Mouse (Mus musculus) stomach, embryonic 14.5 days (tissue): ENCODE data around the gene Hcn4. TPM values are rescaled to one million over a fixed set of nuclear protein-coding genes. Genes with fewer than 3 reads are reported as not detected.

Experiments
- ATAC-seq: fragments of 200-750 bp; cut with Nextera tagmentation; 2 replicates; pipeline ENCODE4 v1.8.0; 2017; ENCODE audit warnings: low read depth, moderate TSS enrichment; ENCODE audit not compliant: insufficient number of reproducible peaks, insufficient read depth, low FRiP score
- H3K27ac ChIP-seq: fragments of 300-500 bp; sonication (generic); 2 replicates; pipeline ENCODE4 v1.5.1; 2014; ENCODE audit warnings: mild to moderate bottlenecking, low read length, moderate library complexity, mixed read lengths
- H3K27me3 ChIP-seq: fragments of 300-500 bp; sonication (generic); 2 replicates; pipeline ENCODE4 v1.6.1; 2014; ENCODE audit warnings: low read length, control low read depth, mixed read lengths; ENCODE audit not compliant: control insufficient read depth, insufficient read depth
- H3K36me3 ChIP-seq: fragments of 300-500 bp; sonication (generic); 2 replicates; pipeline ENCODE4 v1.6.1; 2014; ENCODE audit warnings: mild to moderate bottlenecking, control low read depth, low read length, moderate library complexity, mixed read lengths; ENCODE audit not compliant: control insufficient read depth, insufficient read depth
- H3K4me1 ChIP-seq: fragments of 300-500 bp; sonication (generic); 2 replicates; pipeline ENCODE4 v1.6.1; 2014; ENCODE audit warnings: low read length, control low read depth, mixed read lengths; ENCODE audit not compliant: control insufficient read depth, insufficient read depth
- H3K4me2 ChIP-seq: fragments of 300-500 bp; sonication (generic); replicated peaks from 2 replicates; pipeline ENCODE4 v1.6.1; 2014; ENCODE audit warnings: low read depth, low read length, control low read depth
- H3K4me3 ChIP-seq: fragments of 300-500 bp; sonication (generic); 2 replicates; pipeline ENCODE4 v1.5.1; 2014; ENCODE audit warnings: low read depth, low read length, control low read depth
- H3K9ac ChIP-seq: fragments of 300-500 bp; sonication (generic); replicated peaks from 2 replicates; pipeline ENCODE4 v1.6.1; 2014; ENCODE audit warnings: low read depth, mild to moderate bottlenecking, control low read depth, low read length, moderate library complexity, mixed read lengths
- H3K9me3 ChIP-seq: fragments of 300-500 bp; sonication (generic); 2 replicates; pipeline ENCODE4 v1.6.1; 2016; ENCODE audit warnings: low read depth, low read length, control low read depth; ENCODE audit not compliant: control insufficient read depth
- WGBS: fragments of 180-500 bp; shearing (Covaris S2); extraction: QIAGEN DNeasy Blood & Tissue Kit; methylation state at CpG from one replicate; pipeline ENCODE4 v1.1.7; 2014; 5-methylcytosine and 5-hydroxymethylcytosine counted together
- polyA plus RNA-seq: library from polyadenylated mRNA; unstranded; fragments of >200 nt; fragmentation: Nextera tagmentation; extraction: Ambion mirVana; gene quantifications from 2 replicates; pipeline ENCODE4 v1.2.1, GENCODE M21; 2014

The Hcn4 gene
- 0.34 and 0.51 TPM in 2 replicates for polyA plus RNA-seq

- Histone ChIP-seq H3K27ac (peak within 1 kb of the TSS; percentile 33; the same call in 1 of the 2 replicates), H3K9me3 (no peaks in the 10 kb centered on the region), H3K4me3 (peak within 1 kb of the TSS; percentile 69), H3K9ac (peak within 1 kb of the TSS; percentile 45), H3K4me2 (peak within 1 kb of the TSS; percentile 99), H3K4me1 (0 out of 2 replicates have a peak, but pooled peaks cover 6% of the 10 kb centered on the region), H3K36me3 (no peaks in the 10 kb centered on the region), H3K27me3 (peaks cover 5% of the 10 kb centered on the region; the same call in 1 of the 2 replicates)
- peak; percentile 16; the same call in 1 of the 2 replicates for ATAC-seq
- WGBS, result under 1% methylated on average over 81 of the region's 95 CpGs
Observed at GRCm38 (mm10) chr9:58823139-58823917, at the start of gene Hcn4. Gene Hcn4 (plus strand): TSS chr9:58823412.

- H3K9ac ChIP-seq, result no peak overlapping the region
- no peak overlapping the region for H3K27ac ChIP-seq
- no peaks in the 10 kb centered on the region for H3K4me1 ChIP-seq
- ATAC-seq, result no peak
- H3K27me3 ChIP-seq, result no peaks in the 10 kb centered on the region
- WGBS, result 60% methylated on average over 3 of the region's 3 CpGs
- no peak overlapping the region for H3K4me2 ChIP-seq
- no peaks in the 10 kb centered on the region for H3K36me3 ChIP-seq
- no peaks in the 10 kb centered on the region for H3K9me3 ChIP-seq
- H3K4me3 ChIP-seq, result no peak overlapping the region
Observed at GRCm38 (mm10) chr9:58774761-58775160, 48.5 kb upstream of the Hcn4 start.

- H3K36me3 ChIP-seq, result no peaks in the 10 kb centered on the region
- H3K9ac ChIP-seq, result no peak overlapping the region
- no peak for ATAC-seq
- no peak overlapping the region for H3K4me3 ChIP-seq
- no peaks in the 10 kb centered on the region for H3K4me1 ChIP-seq
- H3K4me2 ChIP-seq, result no peak overlapping the region
- 11% methylated on average over 2 of the region's 2 CpGs for WGBS
- no peaks in the 10 kb centered on the region for H3K9me3 ChIP-seq
- H3K27me3 ChIP-seq, result no peaks in the 10 kb centered on the region
- no peak overlapping the region for H3K27ac ChIP-seq
Observed at GRCm38 (mm10) chr9:58775363-58775762, 47.8 kb upstream of the Hcn4 start.

- no peaks in the 10 kb centered on the region for H3K4me1 ChIP-seq
- no peak overlapping the region for H3K4me3 ChIP-seq
- H3K27me3 ChIP-seq, result no peaks in the 10 kb centered on the region
- no peaks in the 10 kb centered on the region for H3K36me3 ChIP-seq
- no peaks in the 10 kb centered on the region for H3K9me3 ChIP-seq
- no peak for ATAC-seq
- WGBS, result 83% methylated on average over 3 of the region's 3 CpGs
- no peak overlapping the region for H3K27ac ChIP-seq
- no peak overlapping the region for H3K4me2 ChIP-seq
- H3K9ac ChIP-seq, result no peak overlapping the region
Observed at GRCm38 (mm10) chr9:58789476-58789875, 33.7 kb upstream of the Hcn4 start.

- no peaks in the 10 kb centered on the region for H3K9me3 ChIP-seq
- H3K36me3 ChIP-seq, result no peaks in the 10 kb centered on the region
- no peaks in the 10 kb centered on the region for H3K27me3 ChIP-seq
- no peak overlapping the region for H3K4me2 ChIP-seq
- H3K4me3 ChIP-seq, result no peak overlapping the region
- no peak overlapping the region for H3K9ac ChIP-seq
- no peak overlapping the region for H3K27ac ChIP-seq
- WGBS, result 85% methylated on average over 7 of the region's 7 CpGs
- 0 out of 2 replicates have a peak, but pooled peaks cover 3% of the 10 kb centered on the region for H3K4me1 ChIP-seq
- ATAC-seq, result no peak
Observed at GRCm38 (mm10) chr9:58798155-58798554, 25.1 kb upstream of the Hcn4 start.

- no peak overlapping the region for H3K4me3 ChIP-seq
- H3K27ac ChIP-seq, result no peak overlapping the region
- H3K27me3 ChIP-seq, result no peaks in the 10 kb centered on the region
- no peak overlapping the region for H3K4me2 ChIP-seq
- 74% methylated on average over 2 of the region's 2 CpGs for WGBS
- no peaks in the 10 kb centered on the region for H3K9me3 ChIP-seq
- 0 out of 2 replicates have a peak, but pooled peaks cover 3% of the 10 kb centered on the region for H3K4me1 ChIP-seq
- H3K36me3 ChIP-seq, result no peaks in the 10 kb centered on the region
- ATAC-seq, result no peak
- no peak overlapping the region for H3K9ac ChIP-seq
Observed at GRCm38 (mm10) chr9:58801441-58801840, 21.8 kb upstream of the Hcn4 start.

GRCm38 (mm10) chr9:58802294-58802693 lies 20.9 kb upstream of the Hcn4 start:
- Histone ChIP-seq H3K27ac (no peak overlapping the region), H3K27me3 (no peaks in the 10 kb centered on the region), H3K4me2 (no peak overlapping the region), H3K9ac (no peak overlapping the region), H3K36me3 (no peaks in the 10 kb centered on the region), H3K9me3 (no peaks in the 10 kb centered on the region), H3K4me3 (no peak overlapping the region), H3K4me1 (0 out of 2 replicates have a peak, but pooled peaks cover 3% of the 10 kb centered on the region)
- ATAC-seq, result no peak
- 32% methylated on average over 4 of the region's 4 CpGs for WGBS

GRCm38 (mm10) chr9:58802802-58803201 lies 20.4 kb upstream of the Hcn4 start:
- Histone ChIP-seq H3K9ac (no peak overlapping the region), H3K9me3 (no peaks in the 10 kb centered on the region), H3K4me1 (0 out of 2 replicates have a peak, but pooled peaks cover 3% of the 10 kb centered on the region), H3K27me3 (no peaks in the 10 kb centered on the region), H3K27ac (no peak overlapping the region), H3K4me3 (no peak overlapping the region), H3K36me3 (no peaks in the 10 kb centered on the region), H3K4me2 (no peak overlapping the region)
- WGBS, result 34% methylated on average over 5 of the region's 5 CpGs
- no peak for ATAC-seq
